Mouse (Mus musculus) stomach, postnatal 0 days (tissue): Measurements from ENCODE around the gene Chd3. TPM values are rescaled to one million over a fixed set of nuclear protein-coding genes. Genes with fewer than 3 reads are reported as not detected.

Experiments used
- ATAC-seq: fragments of 200-750 bp; cut with Nextera tagmentation; 2 replicates; pipeline ENCODE4 v1.8.0; 2017; ENCODE audit not compliant: low FRiP score, low TSS enrichment
- DNase-seq: peaks from one replicate; pipeline ENCODE4 v3.0.0-alpha.2; 2016; ENCODE audit warnings: low spot score
- H3K27ac ChIP-seq: fragments of 300-500 bp; sonication (generic); replicated peaks from 2 replicates; pipeline ENCODE4 v1.5.1; 2014; ENCODE audit warnings: mild to moderate bottlenecking, control low read depth
- H3K27me3 ChIP-seq: fragments of 300-500 bp; sonication (generic); 2 replicates; pipeline ENCODE4 v1.6.1; 2014; ENCODE audit warnings: low read length; ENCODE audit not compliant: control insufficient read depth, insufficient read depth
- H3K36me3 ChIP-seq: fragments of 300-500 bp; sonication (generic); 2 replicates; pipeline ENCODE4 v1.6.1; 2014; ENCODE audit warnings: low read length, mixed read lengths; ENCODE audit not compliant: control insufficient read depth, insufficient read depth
- H3K4me1 ChIP-seq: fragments of 300-500 bp; sonication (generic); replicated peaks from 2 replicates; pipeline ENCODE4 v1.6.1; 2014; ENCODE audit warnings: antibody characterized with exemption; ENCODE audit not compliant: control insufficient read depth, insufficient read depth
- H3K4me2 ChIP-seq: fragments of 300-500 bp; sonication (generic); replicated peaks from 2 replicates; pipeline ENCODE4 v1.6.1; 2014; ENCODE audit warnings: low read depth, mild to moderate bottlenecking, control low read depth, moderate library complexity
- H3K4me3 ChIP-seq: fragments of 300-500 bp; sonication (generic); 2 replicates; pipeline ENCODE4 v1.5.1; 2014; ENCODE audit warnings: low read depth, low read length, control low read depth
- H3K9ac ChIP-seq: fragments of 300-500 bp; sonication (generic); 2 replicates; pipeline ENCODE4 v1.6.1; 2014; ENCODE audit warnings: mild to moderate bottlenecking, low read length, control low read depth, mixed read lengths
- H3K9me3 ChIP-seq: fragments of 300-500 bp; sonication (generic); 2 replicates; pipeline ENCODE4 v1.6.1; 2016; ENCODE audit warnings: low read length; ENCODE audit not compliant: control insufficient read depth
- CTCF ChIP-seq: IDR thresholded peaks from 2 replicates; pipeline ENCODE4 v1.5.1; 2016; ENCODE audit warnings: antibody characterized with exemption, low read depth, mild to moderate bottlenecking, moderate library complexity
- EP300 ChIP-seq: optimal IDR thresholded peaks from 2 replicates; pipeline ENCODE3; 2016; ENCODE audit warnings: antibody characterized with exemption
- WGBS: fragments of 180-500 bp; shearing (Covaris S2); extraction: QIAGEN DNeasy Blood & Tissue Kit; methylation state at CpG from one replicate; pipeline ENCODE4 v1.1.7; 2014; 5-methylcytosine and 5-hydroxymethylcytosine counted together
- polyA plus RNA-seq: library from polyadenylated mRNA; unstranded; fragments of >200 nt; fragmentation: Nextera tagmentation; extraction: Ambion mirVana; gene quantifications from 2 replicates; pipeline ENCODE4 v1.2.1, GENCODE M21; 2015

Chd3 gene
- polyA plus RNA-seq, 1 experiment from 2014 or later = 18.4 TPM

GRCm38 (mm10) chr11:69415327-69415667 is 46.1 kb upstream of the Chd3 start:
- Histone ChIP-seq H3K4me1 (peaks cover 20% of the 10 kb centered on the region), H3K27me3 (no peaks in the 10 kb centered on the region), H3K9ac (peak overlapping the region; percentile 79), H3K9me3 (no peaks in the 10 kb centered on the region), H3K4me3 (peak overlapping the region; percentile 59), H3K36me3 (peaks cover 2% of the 10 kb centered on the region; the same call in 1 of the 2 replicates), H3K4me2 (peak overlapping the region; percentile 97), H3K27ac (peak overlapping the region; percentile 98)
- WGBS = 4% methylated on average over 3 of the region's 3 CpGs
- ATAC-seq = peak; percentile 16
- TF ChIP-seq EP300 (no peak), CTCF (peak; percentile 54)
- DNase-seq = peak; percentile 84

GRCm38 (mm10) chr11:69414421-69415326 is 45.5 kb upstream of the Chd3 start:
- H3K27me3 ChIP-seq = no peaks in the 10 kb centered on the region
- H3K27ac ChIP-seq = peak overlapping the region; percentile 98
- peak overlapping the region; percentile 79 for H3K9ac ChIP-seq
- H3K36me3 ChIP-seq = peaks cover 2% of the 10 kb centered on the region; the same call in 1 of the 2 replicates
- H3K9me3 ChIP-seq = no peaks in the 10 kb centered on the region
- H3K4me2 ChIP-seq = peak overlapping the region; percentile 97
- TF ChIP-seq EP300 = no peak
- no peak for TF ChIP-seq CTCF
- H3K4me3 ChIP-seq = peak overlapping the region; percentile 59
- H3K4me1 ChIP-seq = peaks cover 20% of the 10 kb centered on the region
- no peak for DNase-seq
- ATAC-seq = no peak
- WGBS = 14% methylated on average over 4 of the region's 4 CpGs

GRCm38 (mm10) chr11:69413221-69414181 is 44.3 kb upstream of the Chd3 start, which contains the start of gene Kdm6b:
Gene Kdm6b (minus strand): TSS chr11:69413675.
- H3K27me3 ChIP-seq = no peaks in the 10 kb centered on the region
- peaks cover 2% of the 10 kb centered on the region; the same call in 1 of the 2 replicates for H3K36me3 ChIP-seq
- peak within 1 kb of the TSS; percentile 97 for H3K4me2 ChIP-seq
- H3K27ac ChIP-seq = peak within 1 kb of the TSS; percentile 98
- TF ChIP-seq CTCF (peak; percentile 15; the same call in 1 of the 2 replicates), EP300 (peak; percentile 52)
- DNase-seq (peak; percentile 78), ATAC-seq (no peak)
- H3K9ac ChIP-seq = peak within 1 kb of the TSS; percentile 79
- WGBS = 27% methylated on average over 12 of the region's 12 CpGs
- 0 out of 2 replicates have a peak within 1 kb of the TSS, but pooled peaks have one; percentile 59 for H3K4me3 ChIP-seq
- peaks cover 20% of the 10 kb centered on the region for H3K4me1 ChIP-seq
- no peaks in the 10 kb centered on the region for H3K9me3 ChIP-seq

GRCm38 (mm10) chr11:69412548-69412947 is 43.3 kb upstream of the Chd3 start:
- Histone ChIP-seq H3K4me1 (peaks cover 24% of the 10 kb centered on the region), H3K36me3 (peaks cover 2% of the 10 kb centered on the region; the same call in 1 of the 2 replicates), H3K4me2 (peak overlapping the region; percentile 14; the same call in 1 of the 2 replicates), H3K9ac (0 out of 2 replicates have a peak overlapping the region, but pooled peaks have one; percentile 8), H3K4me3 (no peak overlapping the region), H3K9me3 (no peaks in the 10 kb centered on the region), H3K27ac (0 out of 2 replicates have a peak overlapping the region, but pooled peaks have one; percentile 18), H3K27me3 (no peaks in the 10 kb centered on the region)
- ATAC-seq (no peak), DNase-seq (no peak)
- TF ChIP-seq CTCF (no peak), EP300 (no peak)
- WGBS = 46% methylated on average over 7 of the region's 7 CpGs

GRCm38 (mm10) chr11:69411538-69412203 is 42.5 kb upstream of the Chd3 start:
- WGBS = under 1% methylated on average over 39 of the region's 39 CpGs
- Histone ChIP-seq H3K4me2 (peak overlapping the region; percentile 95), H3K4me1 (peaks cover 21% of the 10 kb centered on the region), H3K27ac (peak overlapping the region; percentile 99), H3K27me3 (no peaks in the 10 kb centered on the region), H3K4me3 (peak overlapping the region; percentile 73), H3K9ac (peak overlapping the region; percentile 84), H3K9me3 (no peaks in the 10 kb centered on the region), H3K36me3 (peaks cover 9% of the 10 kb centered on the region)
- TF ChIP-seq CTCF (no peak), EP300 (no peak)
- ATAC-seq (peak; percentile 20), DNase-seq (peak; percentile 91)
